Mouse (Mus musculus) retina, postnatal 1 day (tissue): ENCODE measurements at regions not wholly inside any gene's neighbourhood (a gene's known extent, or its start where the extent isn't known, plus 50 kb on each side); places are given as distances from the start of the nearest gene placed in this dataset.

ENCODE experiments used
- DNase-seq: peaks from one replicate; pipeline ENCODE4 v3.0.0-alpha.2; 2012

GRCm38 (mm10) chr11:84634990-84635389, 109.7 kb upstream of the Lhx1 start:
- no peak for DNase-seq

GRCm38 (mm10) chr11:84633300-84633699, 108.0 kb upstream of the Lhx1 start:
- no peak for DNase-seq

GRCm38 (mm10) chr11:84628111-84628510, 102.8 kb upstream of the Lhx1 start:
- no peak for DNase-seq

- DNase-seq: no peak
These were observed 102.3 kb upstream of the Lhx1 start for GRCm38 (mm10) chr11:84627685-84628084.

GRCm38 (mm10) chr11:84627259-84627658, 101.9 kb upstream of the Lhx1 start:
- no peak for DNase-seq

GRCm38 (mm10) chr11:84624100-84624499, 98.8 kb upstream of the Lhx1 start:
- DNase-seq: no peak

- DNase-seq: no peak
These were observed 94.4 kb upstream of the Lhx1 start for GRCm38 (mm10) chr11:84619713-84620112.

GRCm38 (mm10) chr11:84618576-84618975, 93.2 kb upstream of the Lhx1 start:
- DNase-seq: no peak

GRCm38 (mm10) chr11:84612982-84613720, 87.8 kb upstream of the Lhx1 start:
- no peak for DNase-seq

- DNase-seq: no peak
These were observed 86.2 kb upstream of the Lhx1 start for GRCm38 (mm10) chr11:84611625-84611879.

GRCm38 (mm10) chr11:84610774-84611624, 85.7 kb upstream of the Lhx1 start:
- no peak for DNase-seq

GRCm38 (mm10) chr11:84604781-84605180, 79.4 kb upstream of the Lhx1 start:
- no peak for DNase-seq

GRCm38 (mm10) chr11:84599267-84599841, 74.0 kb upstream of the Lhx1 start:
- peak; percentile 77 for DNase-seq

GRCm38 (mm10) chr11:84597572-84598295, 72.4 kb upstream of the Lhx1 start:
- no peak for DNase-seq

GRCm38 (mm10) chr11:84592715-84593339, 67.5 kb upstream of the Lhx1 start:
- DNase-seq: no peak

GRCm38 (mm10) chr11:84587107-84587506, 61.8 kb upstream of the Lhx1 start:
- DNase-seq: peak; percentile 25

GRCm38 (mm10) chr11:84585626-84586025, 60.3 kb upstream of the Lhx1 start:
- peak; percentile 45 for DNase-seq

GRCm38 (mm10) chr11:84578805-84579541, 53.6 kb upstream of the Lhx1 start:
- peak; percentile 74 for DNase-seq
